Mouse (Mus musculus): ENCODE results near the gene Gng13. TPM values are rescaled to one million over a fixed set of nuclear protein-coding genes. Genes with fewer than 3 reads are reported as not detected.

Gng13 gene
- polyA plus RNA-seq, 1 experiment, result not detected

GRCm38 (mm10) chr17:25700863-25701496 lies 16.0 kb upstream of the Gng13 start:
- H3K4me3 ChIP-seq (replicated peaks; ENCODE audit: extremely low read depth, low read depth, low read length), result no peak overlapping the region
- whole genome bisulfite sequencing, result 55% methylated on average over 9 of the region's 9 CpGs
- DNase-seq, result no peak
- H3K4me1 ChIP-seq (ENCODE audit: control insufficient read depth, insufficient read depth, low read length), result no peaks in the 10 kb centered on the region
- TF ChIP-seq POLR2A (IDR thresholded peaks at IDR 0.05; ENCODE audit: borderline replicate concordance, extremely low read depth, low read depth, low read length) (no peak), CTCF (IDR thresholded peaks at IDR 0.05; ENCODE audit: insufficient read depth, low read length) (no peak)

GRCm38 (mm10) chr17:25709994-25710393 lies 7.0 kb upstream of the Gng13 start:
- H3K4me3 ChIP-seq (replicated peaks; ENCODE audit: extremely low read depth, low read depth, low read length), result no peak overlapping the region
- WGBS, result 90% methylated on average over 2 of the region's 2 CpGs
- no peak for TF ChIP-seq CTCF (IDR thresholded peaks at IDR 0.05; ENCODE audit: insufficient read depth, low read length)
- TF ChIP-seq POLR2A (IDR thresholded peaks at IDR 0.05; ENCODE audit: borderline replicate concordance, extremely low read depth, low read depth, low read length), result no peak
- no peaks in the 10 kb centered on the region for H3K4me1 ChIP-seq (ENCODE audit: control insufficient read depth, insufficient read depth, low read length)
- DNase-seq, result no peak

DNA sequence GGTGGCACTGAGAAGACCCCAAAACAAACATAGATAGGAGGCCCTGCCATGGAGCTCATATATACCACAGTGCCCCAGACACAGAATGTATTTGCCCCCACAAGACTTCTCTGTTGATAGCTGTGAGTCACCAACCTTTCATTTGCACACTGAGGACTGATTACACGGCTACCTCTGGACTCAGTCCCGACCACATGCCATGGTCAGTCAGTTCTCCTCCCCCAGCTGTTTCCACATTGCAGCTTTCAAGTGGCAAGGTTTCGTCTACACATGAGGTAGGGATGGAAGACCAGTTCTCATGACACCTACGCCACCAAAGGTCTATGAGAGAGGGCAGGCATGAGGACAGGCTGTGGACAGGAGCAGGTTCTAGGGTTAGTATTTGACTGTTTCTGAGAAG lies 5.8 kb upstream of the Gng13 start:
- TF ChIP-seq CTCF (IDR thresholded peaks at IDR 0.05; ENCODE audit: insufficient read depth, low read length) (no peak), POLR2A (IDR thresholded peaks at IDR 0.05; ENCODE audit: borderline replicate concordance, extremely low read depth, low read depth, low read length) (no peak)
- Histone ChIP-seq H3K4me3 (replicated peaks; ENCODE audit: extremely low read depth, low read depth, low read length) (no peak overlapping the region), H3K4me1 (ENCODE audit: control insufficient read depth, insufficient read depth, low read length) (no peaks in the 10 kb centered on the region)
- whole genome bisulfite sequencing, result 57% methylated on average over 4 of the region's 4 CpGs
- no peak for DNase-seq

DNA sequence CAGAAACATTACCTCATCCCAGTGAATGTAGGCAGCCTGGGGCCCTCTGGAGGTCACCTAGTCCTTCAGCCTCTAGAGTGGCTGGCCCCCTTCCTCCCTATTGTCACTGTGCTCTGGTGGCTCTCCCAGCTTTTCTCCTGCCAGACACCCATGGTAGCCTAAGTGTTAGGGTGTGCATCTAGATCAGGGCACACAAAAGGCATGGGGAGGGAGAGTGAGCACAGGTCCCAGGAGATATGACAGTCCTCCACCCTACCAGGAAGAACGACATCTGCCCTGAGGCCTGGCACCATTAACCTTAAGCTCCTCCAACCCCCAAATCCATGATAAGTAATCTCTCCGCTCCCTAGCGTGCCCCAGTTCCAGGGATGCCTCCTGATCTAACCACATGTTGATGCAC lies 1.3 kb upstream of the Gng13 start:
- 51% methylated on average over 3 of the region's 3 CpGs for WGBS
- TF ChIP-seq CTCF (IDR thresholded peaks at IDR 0.05; ENCODE audit: insufficient read depth, low read length) (no peak), POLR2A (IDR thresholded peaks at IDR 0.05; ENCODE audit: borderline replicate concordance, extremely low read depth, low read depth, low read length) (no peak)
- Histone ChIP-seq H3K4me3 (replicated peaks; ENCODE audit: extremely low read depth, low read depth, low read length) (no peak overlapping the region), H3K4me1 (ENCODE audit: control insufficient read depth, insufficient read depth, low read length) (no peaks in the 10 kb centered on the region)
- DNase-seq, result no peak

- TF ChIP-seq POLR2A (IDR thresholded peaks at IDR 0.05; ENCODE audit: borderline replicate concordance, extremely low read depth, low read depth, low read length), result no peak
- TF ChIP-seq CTCF (IDR thresholded peaks at IDR 0.05; ENCODE audit: insufficient read depth, low read length), result no peak
- no peaks in the 10 kb centered on the region for H3K4me1 ChIP-seq (ENCODE audit: control insufficient read depth, insufficient read depth, low read length)
- DNase-seq, result no peak
- no peak overlapping the region for H3K4me3 ChIP-seq (replicated peaks; ENCODE audit: extremely low read depth, low read depth, low read length)
- 6% methylated on average over 6 of the region's 6 CpGs for WGBS
These were observed 841 bp upstream of the Gng13 start for GRCm38 (mm10) chr17:25716130-25716529.

DNA sequence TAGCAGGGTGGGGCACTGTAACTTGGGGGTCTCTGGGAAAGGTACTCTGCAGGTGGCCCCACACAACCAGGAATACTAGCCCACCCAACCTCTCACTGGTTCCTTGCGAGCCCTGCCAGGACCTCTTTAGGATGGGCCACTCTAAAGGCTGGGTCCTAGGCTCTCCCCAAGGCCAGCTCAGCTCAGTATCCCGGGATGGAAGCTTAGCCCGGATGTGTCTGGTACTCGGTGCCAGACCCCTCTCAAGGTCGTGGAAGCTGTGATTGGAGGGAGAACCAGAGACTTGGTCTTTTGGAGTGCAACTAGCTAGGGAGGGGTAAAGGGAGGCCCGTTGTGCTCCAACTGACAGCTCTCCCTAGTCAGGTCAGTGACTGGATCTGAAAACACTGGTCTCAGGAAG lies 720 bp downstream of the Gng13 start:
- no peak for DNase-seq
- Histone ChIP-seq H3K4me1 (ENCODE audit: control insufficient read depth, insufficient read depth, low read length) (no peaks in the 10 kb centered on the region), H3K4me3 (replicated peaks; ENCODE audit: extremely low read depth, low read depth, low read length) (no peak overlapping the region)
- TF ChIP-seq CTCF (IDR thresholded peaks at IDR 0.05; ENCODE audit: insufficient read depth, low read length) (no peak), POLR2A (IDR thresholded peaks at IDR 0.05; ENCODE audit: borderline replicate concordance, extremely low read depth, low read depth, low read length) (no peak)
- WGBS, result 12% methylated on average over 6 of the region's 6 CpGs

DNA sequence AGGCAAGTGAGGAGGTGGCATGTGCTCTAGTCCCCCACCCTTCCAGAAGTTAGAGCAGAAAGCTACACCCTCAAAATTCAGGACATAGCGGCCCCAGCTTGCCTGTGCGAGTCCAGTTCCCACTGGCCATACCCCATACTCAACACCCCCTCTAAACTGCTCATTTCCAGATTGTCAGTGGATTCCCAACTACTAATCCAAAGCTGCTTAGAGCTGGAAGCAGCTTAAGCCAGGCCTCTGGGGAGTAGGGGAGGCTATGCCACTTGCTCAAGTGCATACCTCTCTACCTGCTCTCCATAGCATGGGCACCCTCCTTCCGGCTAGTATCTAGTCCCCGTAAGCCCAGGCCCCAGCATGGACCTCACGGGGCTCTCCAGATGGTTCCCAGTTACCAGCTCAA lies 4.5 kb downstream of the Gng13 start:
- 96% methylated on average over 5 of the region's 5 CpGs for WGBS
- TF ChIP-seq POLR2A (IDR thresholded peaks at IDR 0.05; ENCODE audit: borderline replicate concordance, extremely low read depth, low read depth, low read length) (no peak), CTCF (IDR thresholded peaks at IDR 0.05; ENCODE audit: insufficient read depth, low read length) (no peak)
- H3K4me1 ChIP-seq (ENCODE audit: control insufficient read depth, insufficient read depth, low read length), result no peaks in the 10 kb centered on the region
- no peak overlapping the region for H3K4me3 ChIP-seq (replicated peaks; ENCODE audit: extremely low read depth, low read depth, low read length)
- no peak for DNase-seq

GRCm38 (mm10) chr17:25723470-25723869 lies 6.5 kb downstream of the Gng13 start:
- TF ChIP-seq CTCF (IDR thresholded peaks at IDR 0.05; ENCODE audit: insufficient read depth, low read length) (no peak), POLR2A (IDR thresholded peaks at IDR 0.05; ENCODE audit: borderline replicate concordance, extremely low read depth, low read depth, low read length) (no peak)
- no peak for DNase-seq
- Histone ChIP-seq H3K4me3 (replicated peaks; ENCODE audit: extremely low read depth, low read depth, low read length) (no peak overlapping the region), H3K4me1 (ENCODE audit: control insufficient read depth, insufficient read depth, low read length) (peaks cover 8% of the 10 kb centered on the region)
- 93% methylated on average over 19 of the region's 19 CpGs for WGBS

- Histone ChIP-seq H3K4me1 (ENCODE audit: control insufficient read depth, insufficient read depth, low read length) (peaks cover 9% of the 10 kb centered on the region), H3K4me3 (replicated peaks; ENCODE audit: extremely low read depth, low read depth, low read length) (no peak overlapping the region)
- TF ChIP-seq CTCF (IDR thresholded peaks at IDR 0.05; ENCODE audit: insufficient read depth, low read length), result no peak
- TF ChIP-seq POLR2A (IDR thresholded peaks at IDR 0.05; ENCODE audit: borderline replicate concordance, extremely low read depth, low read depth, low read length), result no peak
- DNase-seq, result no peak
- 79% methylated on average over 7 of the region's 7 CpGs for WGBS
These were observed 6.9 kb downstream of the Gng13 start for GRCm38 (mm10) chr17:25723919-25724318.

GRCm38 (mm10) chr17:25725264-25725663 lies 8.3 kb downstream of the Gng13 start:
- WGBS, result 86% methylated on average over 6 of the region's 6 CpGs
- TF ChIP-seq POLR2A (IDR thresholded peaks at IDR 0.05; ENCODE audit: borderline replicate concordance, extremely low read depth, low read depth, low read length) (no peak), CTCF (IDR thresholded peaks at IDR 0.05; ENCODE audit: insufficient read depth, low read length) (no peak)
- Histone ChIP-seq H3K4me1 (ENCODE audit: control insufficient read depth, insufficient read depth, low read length) (peaks cover 9% of the 10 kb centered on the region), H3K4me3 (replicated peaks; ENCODE audit: extremely low read depth, low read depth, low read length) (no peak overlapping the region)
- DNase-seq, result no peak

Data from lung, adult 2 months (tissue).